Mouse (Mus musculus): ENCODE measurements at regions not wholly inside any gene's neighbourhood (a gene's known extent, or its start where the extent isn't known, plus 50 kb on each side); places are given as distances from the start of the nearest gene placed in this dataset.

DNA sequence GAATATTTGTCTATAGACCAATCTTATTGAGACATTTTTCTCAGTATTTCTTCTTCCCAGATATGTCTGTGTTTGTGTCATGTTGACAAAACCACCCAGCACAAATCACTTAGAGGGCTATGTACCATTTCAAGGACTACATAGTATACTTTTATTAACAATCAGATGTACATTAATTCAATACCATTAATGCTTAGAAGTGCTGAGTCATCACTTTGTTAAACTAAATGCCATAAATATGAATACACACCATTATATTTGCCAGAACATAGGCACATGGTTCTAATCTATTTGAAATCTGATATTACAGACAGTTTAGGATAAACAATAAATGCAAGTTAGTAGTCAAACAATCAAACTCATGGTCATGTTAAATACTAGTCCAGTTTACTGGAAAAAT, 182.2 kb upstream of the Nfe2l3 start:
- TF ChIP-seq CTCF (IDR thresholded peaks at IDR 0.05; ENCODE audit: low read depth) (no peak), EP300 (optimal IDR thresholded peaks at IDR 0.05) (no peak)

Data from stomach, postnatal 0 days (tissue).